Mouse (Mus musculus) kidney, adult 18-20 months (tissue): ENCODE data around the gene Tmem163.

Experiments used
- DNase-seq: peaks from one replicate; pipeline ENCODE4 v3.0.0; 2021

Gene Tmem163

GRCm38 (mm10) chr1:127496737-127497543 is 182.4 kb downstream of the Tmem163 start:
- DNase-seq: peak; percentile 67

GRCm38 (mm10) chr1:127487161-127487560 is 192.2 kb downstream of the Tmem163 start:
- DNase-seq: peak; percentile 37

DNA sequence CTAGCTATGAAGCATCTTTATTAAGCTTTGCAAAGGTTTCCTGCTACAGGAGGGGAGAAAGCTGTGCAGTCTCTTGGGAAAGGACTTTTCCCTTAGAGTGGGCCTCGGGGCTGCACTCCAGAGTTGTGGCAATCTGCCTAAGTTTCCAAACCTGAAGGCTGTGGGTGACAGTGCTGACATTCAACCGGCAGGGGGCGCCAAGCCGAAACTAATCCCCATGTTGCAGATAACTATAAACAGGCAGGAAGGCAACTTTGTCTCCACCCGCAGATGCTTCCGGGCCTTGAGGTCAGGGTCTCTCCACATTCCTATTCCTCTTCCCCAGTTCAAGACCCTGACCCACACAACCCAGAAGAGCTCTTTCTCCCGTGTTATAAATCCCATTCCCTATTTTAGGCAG is 194.5 kb downstream of the Tmem163 start:
- DNase-seq: peak; percentile 58

DNA sequence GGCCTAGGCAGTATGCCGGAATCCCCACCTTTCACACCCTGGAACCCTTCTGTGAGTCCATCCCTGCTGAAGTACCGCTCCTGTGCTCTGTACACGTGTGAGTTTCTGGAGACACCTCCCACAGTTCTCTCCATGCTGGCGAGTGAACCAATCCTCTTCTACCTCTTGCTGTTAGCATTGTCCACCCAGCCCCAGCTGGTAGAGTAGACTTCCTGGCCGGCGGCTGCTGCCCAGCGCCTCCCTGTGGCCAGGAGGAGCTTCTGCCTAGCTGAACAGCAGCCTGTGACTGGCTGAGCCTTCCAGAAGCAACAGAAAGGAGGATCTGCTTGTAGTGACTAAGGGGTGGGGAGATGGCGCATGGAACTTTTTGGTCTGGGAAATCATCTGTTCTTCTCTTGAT is 195.2 kb downstream of the Tmem163 start:
- no peak for DNase-seq

DNA sequence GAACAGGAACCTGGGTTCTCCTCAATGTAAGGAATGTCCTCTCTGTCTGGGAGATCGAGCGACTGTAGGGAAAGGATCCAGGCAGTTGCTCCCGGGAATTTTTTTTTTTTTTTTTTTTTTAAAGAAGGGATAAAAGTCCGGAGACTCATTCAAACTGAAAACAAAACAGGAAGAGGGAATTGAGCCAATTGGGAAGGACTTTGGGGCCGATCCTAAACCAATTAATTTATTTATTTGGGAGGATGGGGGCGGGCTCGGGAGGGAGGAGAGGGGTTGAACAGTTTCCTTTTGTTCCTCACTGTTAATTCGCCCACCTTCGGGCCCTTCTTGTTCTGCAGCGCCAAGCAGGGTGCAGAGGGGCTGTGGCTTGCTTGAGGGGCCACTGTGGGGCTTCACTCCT is 196.4 kb downstream of the Tmem163 start:
- DNase-seq: no peak

- DNase-seq: no peak
Measured at GRCm38 (mm10) chr1:127475756-127476155, 203.6 kb downstream of the Tmem163 start.

- no peak for DNase-seq
Measured at GRCm38 (mm10) chr1:127470175-127470574, 209.2 kb downstream of the Tmem163 start.

- DNase-seq: no peak
Measured at GRCm38 (mm10) chr1:127467238-127467637, 212.1 kb downstream of the Tmem163 start.

GRCm38 (mm10) chr1:127465292-127465691 is 214.1 kb downstream of the Tmem163 start:
- no peak for DNase-seq

GRCm38 (mm10) chr1:127464041-127464440 is 215.3 kb downstream of the Tmem163 start:
- DNase-seq: no peak

DNA sequence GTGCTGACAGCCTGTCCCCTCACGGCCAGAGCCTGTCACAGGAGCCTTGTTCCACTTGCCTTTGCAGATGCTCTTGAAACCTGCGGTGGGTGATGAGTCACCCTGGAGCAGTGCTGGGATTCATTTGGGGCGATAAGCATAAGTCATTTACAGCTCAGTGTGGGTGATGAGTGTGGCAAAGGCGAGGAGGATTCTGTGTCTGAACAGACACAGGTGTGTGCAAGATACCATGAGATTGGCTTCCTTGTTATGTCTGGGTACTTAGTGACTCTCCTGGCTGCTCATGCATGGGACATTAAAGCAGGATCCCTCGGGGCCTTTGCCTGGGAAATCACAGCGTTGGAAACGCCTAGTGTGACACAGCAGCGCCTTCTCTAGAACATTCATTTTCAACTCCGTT is 218.3 kb downstream of the Tmem163 start:
- DNase-seq: no peak

- no peak for DNase-seq
Measured at GRCm38 (mm10) chr1:127459576-127459975, 219.8 kb downstream of the Tmem163 start.

DNA sequence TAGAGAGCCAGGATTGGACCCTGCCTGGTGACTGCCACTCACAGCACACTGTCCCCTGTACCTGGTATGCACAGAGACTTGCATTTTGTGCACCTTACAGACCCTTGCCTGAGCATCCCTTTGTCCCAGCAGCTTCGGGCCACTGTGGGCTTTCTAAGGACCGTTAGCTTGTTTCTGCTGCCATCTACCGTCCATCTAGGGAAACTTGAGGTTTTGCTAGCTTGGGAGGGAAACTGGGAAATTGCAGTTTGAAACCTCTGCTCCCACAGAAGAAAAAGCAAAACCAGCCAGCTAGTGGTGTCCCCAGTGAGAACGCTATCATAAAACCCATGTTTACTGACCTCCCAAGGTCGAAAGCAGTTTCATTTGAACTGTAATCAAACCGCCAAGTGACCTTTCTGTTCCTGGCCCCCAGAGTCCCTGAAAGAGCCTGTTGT is 220.3 kb downstream of the Tmem163 start:
- DNase-seq: peak; percentile 64

DNA sequence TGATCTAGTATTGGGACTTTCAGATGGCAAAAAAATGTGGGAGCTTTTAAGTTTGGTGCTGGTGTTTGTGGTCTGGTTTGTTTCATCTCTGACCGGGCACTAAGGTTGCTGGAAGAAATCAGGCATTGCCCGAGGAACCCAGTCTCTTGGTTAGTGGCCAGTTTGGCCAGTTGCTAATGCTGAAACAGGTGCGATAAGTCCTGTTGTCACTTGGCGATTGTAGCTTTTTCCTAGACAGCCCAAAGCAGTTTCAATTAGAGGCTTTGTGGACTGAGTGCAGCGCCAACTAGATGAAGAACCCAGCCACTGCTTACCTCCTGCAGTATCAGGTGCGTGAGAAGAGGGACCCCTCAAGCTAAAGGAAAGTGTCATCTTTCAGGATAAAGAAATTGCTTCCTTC is 226.0 kb downstream of the Tmem163 start:
- DNase-seq: no peak

DNA sequence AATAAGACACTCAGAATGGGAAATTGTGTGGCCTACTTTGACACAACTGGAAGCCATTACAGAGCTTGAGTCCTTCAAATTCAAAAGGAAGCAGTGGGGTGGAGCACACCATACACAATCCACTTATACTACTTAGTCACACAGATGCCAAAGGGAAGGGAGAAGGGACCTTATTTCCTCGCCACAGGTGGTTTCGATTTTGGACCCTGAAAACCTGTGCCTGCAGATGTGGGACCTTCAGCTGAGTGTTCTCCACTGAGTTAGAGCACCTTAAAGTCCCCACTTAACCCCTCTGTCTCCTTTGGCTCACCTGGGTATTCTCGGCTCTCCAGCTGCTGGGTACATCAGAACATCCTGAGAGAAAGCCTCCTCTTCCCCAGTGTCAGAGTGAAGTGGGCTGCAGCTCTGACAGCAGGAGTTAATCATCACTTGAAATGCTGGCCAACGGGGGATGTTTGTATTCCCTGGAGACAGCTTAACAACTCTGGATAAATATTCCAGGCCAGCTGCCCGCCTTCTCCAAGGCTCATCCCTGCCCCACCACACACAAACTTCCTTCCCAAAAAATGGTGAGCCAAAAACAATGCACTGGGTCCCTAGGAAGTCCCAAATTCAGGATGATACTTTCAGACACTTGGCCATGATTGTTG is 234.4 kb downstream of the Tmem163 start:
- peak; percentile 28 for DNase-seq

DNA sequence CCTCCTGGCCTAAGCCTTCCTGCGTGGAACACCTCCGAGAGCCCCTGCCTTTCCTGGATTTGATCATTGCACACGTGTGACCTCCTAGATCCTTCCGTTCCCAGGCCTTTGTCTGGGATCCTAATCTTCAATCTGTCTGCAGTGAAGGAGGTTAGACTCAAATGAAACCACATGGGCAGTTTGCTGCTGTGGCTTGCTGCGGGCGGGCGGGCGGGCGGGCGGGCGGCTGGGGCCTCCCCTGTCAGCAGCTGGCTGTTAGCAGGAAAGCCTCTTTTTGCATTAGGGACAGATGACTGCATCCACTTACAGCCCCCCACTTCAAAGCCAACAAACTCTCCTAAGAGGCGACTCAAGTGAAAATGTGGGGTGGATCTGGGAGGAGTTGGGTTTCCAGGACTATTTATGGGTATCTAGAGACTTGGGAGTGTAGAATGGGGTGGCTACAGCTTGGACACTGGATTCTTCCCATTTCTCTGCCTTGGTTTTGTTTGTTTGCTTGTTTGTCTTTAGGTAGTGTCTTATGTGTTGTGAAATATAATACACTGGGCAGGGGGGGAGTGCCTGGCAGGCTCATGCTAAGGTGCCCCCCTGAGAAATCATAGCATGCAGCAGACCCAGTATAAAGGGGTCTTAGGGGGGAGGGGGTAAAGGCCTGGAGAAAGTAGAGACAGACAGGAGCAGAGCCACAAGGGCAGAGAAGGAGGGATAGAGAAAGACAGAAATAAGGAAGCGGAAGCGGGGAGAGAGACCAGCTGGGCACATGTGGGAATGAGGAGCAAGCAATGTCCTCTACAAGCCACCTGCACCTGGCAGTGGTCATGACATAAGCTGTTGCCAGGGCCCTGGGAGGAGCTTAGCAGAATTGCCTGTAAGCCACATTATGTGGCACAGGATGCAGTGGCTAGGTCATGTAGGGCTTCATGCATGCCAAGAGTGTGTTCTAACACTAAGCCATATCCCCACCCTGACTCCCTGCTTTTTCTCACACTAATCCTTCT is 236.2 kb downstream of the Tmem163 start:
- DNase-seq: no peak

DNA sequence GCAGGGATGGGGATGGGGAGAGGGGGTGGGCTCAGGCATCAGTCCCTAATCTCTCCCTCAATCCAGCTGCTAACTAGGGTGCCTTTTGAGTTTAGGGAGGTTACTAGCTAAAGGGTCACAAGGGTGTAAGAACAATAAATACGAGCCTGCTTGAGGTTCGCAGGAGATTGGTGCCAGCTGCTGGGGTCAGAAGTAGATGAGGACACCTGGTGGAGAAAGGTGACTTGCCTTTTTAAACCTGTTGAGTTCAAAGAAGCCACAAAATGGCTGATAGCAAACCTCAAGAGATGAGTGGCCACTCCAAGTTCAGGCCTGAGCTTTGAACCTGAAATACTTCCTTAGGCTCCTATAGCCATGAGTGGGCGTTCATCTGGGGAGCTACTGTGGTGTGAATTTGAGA is 237.6 kb downstream of the Tmem163 start:
- DNase-seq: no peak

GRCm38 (mm10) chr1:127441007-127441406 is 238.3 kb downstream of the Tmem163 start:
- DNase-seq: no peak

GRCm38 (mm10) chr1:127439452-127439891 is 239.9 kb downstream of the Tmem163 start:
- no peak for DNase-seq

DNA sequence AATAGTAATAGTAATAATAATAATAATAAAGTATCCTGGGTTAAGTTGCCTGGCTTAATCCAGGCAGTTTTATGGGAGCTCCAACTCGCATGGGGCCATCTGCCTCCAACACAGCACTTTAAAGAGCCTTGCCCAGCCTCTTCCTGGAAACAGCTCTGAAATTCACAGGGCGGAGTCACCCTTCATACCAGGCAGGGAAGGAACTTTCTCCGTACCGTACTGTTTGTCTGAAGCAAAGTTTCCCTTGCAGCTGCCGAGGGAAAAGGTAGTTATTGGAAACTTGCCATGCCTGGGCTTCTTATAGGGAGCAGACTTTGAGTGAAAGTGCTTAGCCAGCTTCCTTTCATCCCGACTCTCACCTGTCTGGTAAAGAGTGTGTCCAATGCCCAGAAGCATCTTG is 242.3 kb downstream of the Tmem163 start:
- no peak for DNase-seq
